Mouse (Mus musculus): ENCODE measurements around the gene Cbx5. TPM values are rescaled to one million over a fixed set of nuclear protein-coding genes. Genes with fewer than 3 reads are reported as not detected.

The Cbx5 gene
- total and polyA plus RNA-seq, 3 experiments, result 15.6 to 57.0 (median 56.5) TPM

GRCm38 (mm10) chr15:103214971-103215907 lies 24.4 kb downstream of the Cbx5 start:
- WGBS, result 1% methylated on average over 15 of the region's 15 CpGs
- intact Hi-C loops (cut with DNase I), result no loop called here

GRCm38 (mm10) chr15:103214149-103214548 lies 25.5 kb downstream of the Cbx5 start:
- Histone ChIP-seq H3K36me3 (ENCODE audit: control insufficient read depth, insufficient read depth, low read length) (peaks cover 4% of the 10 kb centered on the region), H3K79me2 (replicated peaks; ENCODE audit: control insufficient read depth, insufficient read depth, low read length) (0 out of 2 replicates have a peak, but pooled peaks cover 4% of the 10 kb centered on the region), H3K4me1 (ENCODE audit: control insufficient read depth, insufficient read depth, low read length) (peaks cover 2% of the 10 kb centered on the region), H3K27ac (peak overlapping the region; percentile 85), H3K4me3 (peak overlapping the region; percentile 68; the same call in 1 of the 2 replicates), H3K27me3 (ENCODE audit: control insufficient read depth, insufficient read depth, low read length) (no peaks in the 10 kb centered on the region), H3K9ac (ENCODE audit: low read depth, low read length) (no peak overlapping the region)
- WGBS, result 34% methylated on average over 2 of the region's 2 CpGs
- TF ChIP-seq POLR2A (IDR thresholded peaks at IDR 0.05; ENCODE audit: insufficient read depth, low read depth, low read length), result no peak
- intact Hi-C loops (cut with DNase I), result no loop called here
- DNase-seq, result no peak

More at GRCm38 (mm10) chr15:103214971-103215907, 24.4 kb downstream of the Cbx5 start:
- Histone ChIP-seq H3K9ac (ENCODE audit: low read depth, low read length) (peak overlapping the region; percentile 68), H3K4me3 (peak overlapping the region; percentile 68), H3K27ac (peak overlapping the region; percentile 85), H3K27me3 (ENCODE audit: control insufficient read depth, insufficient read depth, low read length) (no peaks in the 10 kb centered on the region), H3K36me3 (ENCODE audit: control insufficient read depth, insufficient read depth, low read length) (peaks cover 4% of the 10 kb centered on the region), H3K79me2 (replicated peaks; ENCODE audit: control insufficient read depth, insufficient read depth, low read length) (0 out of 2 replicates have a peak, but pooled peaks cover 4% of the 10 kb centered on the region), H3K4me1 (ENCODE audit: control insufficient read depth, insufficient read depth, low read length) (peaks cover 2% of the 10 kb centered on the region)
- peak; percentile 85 to 89 for DNase-seq
- 0 out of 2 replicates have a peak, but pooled peaks have one; percentile 39 for TF ChIP-seq EP300 (IDR thresholded peaks at IDR 0.05; ENCODE audit: insufficient read depth, low read depth, low read length)
- no peak for TF ChIP-seq CTCF (IDR thresholded peaks at IDR 0.05)
- TF ChIP-seq POLR2A (IDR thresholded peaks at IDR 0.05; ENCODE audit: insufficient read depth, low read depth, low read length), result peak; percentile 29; the same call in 1 of the 2 replicates

DNA sequence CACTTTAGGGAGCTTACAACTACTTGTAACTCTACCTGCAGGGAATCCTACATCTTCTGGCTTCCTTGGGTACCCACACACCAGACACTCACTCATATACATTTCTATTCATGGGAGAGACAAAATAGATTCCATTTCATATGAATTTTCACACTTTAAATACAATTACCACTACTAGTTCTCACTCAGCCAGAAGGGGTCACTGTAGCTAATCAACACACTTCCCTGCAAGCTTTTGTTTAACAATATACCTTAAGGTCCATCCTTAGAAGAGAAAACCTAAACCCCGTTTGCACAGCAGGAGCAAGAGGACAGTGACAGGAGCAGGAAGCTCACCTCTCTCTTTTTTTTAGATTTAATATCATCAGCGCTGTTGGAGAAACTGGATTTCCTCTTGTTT lies 34.5 kb downstream of the Cbx5 start:
- H3K27ac ChIP-seq, result no peak overlapping the region
- no peaks in the 10 kb centered on the region for H3K79me2 ChIP-seq (replicated peaks; ENCODE audit: control insufficient read depth, insufficient read depth, low read length)
- H3K27me3 ChIP-seq (ENCODE audit: control insufficient read depth, insufficient read depth, low read length), result no peaks in the 10 kb centered on the region
- no peak overlapping the region for H3K9ac ChIP-seq (ENCODE audit: low read depth, low read length)
- no peak for DNase-seq
- intact Hi-C loops (cut with DNase I), result no loop called here
- H3K36me3 ChIP-seq (ENCODE audit: control insufficient read depth, insufficient read depth, low read length), result peaks cover 12% of the 10 kb centered on the region
- TF ChIP-seq EP300 (IDR thresholded peaks at IDR 0.05; ENCODE audit: insufficient read depth, low read depth, low read length) (no peak), CTCF (IDR thresholded peaks at IDR 0.05) (peak; percentile 67), POLR2A (IDR thresholded peaks at IDR 0.05; ENCODE audit: insufficient read depth, low read depth, low read length) (no peak)
- 43% methylated on average over 2 of the region's 2 CpGs for WGBS
- H3K4me1 ChIP-seq (ENCODE audit: control insufficient read depth, insufficient read depth, low read length), result no peaks in the 10 kb centered on the region; the same call in 1 of the 2 replicates
- H3K4me3 ChIP-seq, result no peak overlapping the region

DNA sequence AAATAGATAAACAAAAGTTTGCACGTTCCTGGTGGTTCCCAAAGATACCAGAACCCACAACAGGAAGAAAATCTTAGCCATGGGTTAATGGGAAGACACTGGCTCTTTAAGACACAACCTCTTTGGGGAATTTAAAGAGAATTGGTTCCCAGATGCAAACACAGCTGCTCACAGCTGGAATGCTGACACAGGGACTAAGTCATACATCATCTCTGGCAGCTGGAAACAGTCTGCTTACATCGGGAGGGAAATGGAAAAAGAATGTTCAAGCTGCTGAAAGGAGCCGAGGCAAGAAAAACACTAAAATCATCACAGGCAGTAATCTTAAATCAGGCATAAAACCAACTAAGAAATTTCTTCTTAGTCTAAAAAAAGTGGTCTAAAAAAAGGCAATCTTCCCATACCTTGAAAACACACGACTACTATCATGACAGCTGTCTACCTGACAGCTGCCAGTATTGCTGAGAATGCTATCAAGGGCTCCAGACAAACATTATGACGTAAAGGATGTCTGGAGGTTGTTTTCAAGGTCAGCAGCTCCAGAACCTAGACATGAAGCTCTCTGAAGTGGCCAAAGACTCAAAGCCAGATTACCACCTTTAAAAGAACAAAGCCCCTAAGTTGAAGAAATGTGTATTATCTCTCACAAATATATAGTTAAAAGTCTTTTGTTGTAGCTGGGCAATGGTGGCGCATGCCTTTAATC lies 37.4 kb downstream of the Cbx5 start:
- H3K4me1 ChIP-seq (ENCODE audit: control insufficient read depth, insufficient read depth, low read length), result no peaks in the 10 kb centered on the region; the same call in 1 of the 2 replicates
- no peaks in the 10 kb centered on the region for H3K79me2 ChIP-seq (replicated peaks; ENCODE audit: control insufficient read depth, insufficient read depth, low read length)
- H3K4me3 ChIP-seq, result no peak overlapping the region
- no peaks in the 10 kb centered on the region for H3K27me3 ChIP-seq (ENCODE audit: control insufficient read depth, insufficient read depth, low read length)
- H3K36me3 ChIP-seq (ENCODE audit: control insufficient read depth, insufficient read depth, low read length), result peaks cover 14% of the 10 kb centered on the region
- DNase-seq, result peak; percentile 58 to 73
- no peak overlapping the region for H3K9ac ChIP-seq (ENCODE audit: low read depth, low read length)
- intact Hi-C loops (cut with DNase I), result no loop called here
- H3K27ac ChIP-seq, result peak overlapping the region; percentile 60
- 39% methylated on average over 6 of the region's 6 CpGs for WGBS
- TF ChIP-seq EP300 (IDR thresholded peaks at IDR 0.05; ENCODE audit: insufficient read depth, low read depth, low read length) (peak; percentile 79; the same call in 1 of the 2 replicates), CTCF (IDR thresholded peaks at IDR 0.05) (no peak)

DNA sequence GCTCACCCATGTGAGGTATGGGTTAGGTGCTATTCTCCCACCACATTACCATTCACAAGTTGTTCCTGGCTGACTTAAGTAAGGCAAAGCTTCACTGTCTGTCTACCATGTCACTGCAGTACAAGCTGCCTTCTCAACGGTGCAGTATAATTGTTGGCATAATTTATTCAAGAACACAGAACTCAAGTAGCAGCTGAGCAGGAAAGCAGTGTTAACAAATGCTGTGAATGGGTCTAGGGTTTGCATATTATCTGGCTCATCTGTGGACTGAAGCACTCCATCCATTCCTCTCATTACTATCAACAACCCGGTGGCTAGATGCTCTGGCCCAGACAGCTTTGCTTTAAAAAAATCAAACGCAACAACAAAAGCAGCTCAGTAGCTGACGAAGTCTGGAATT lies 41.8 kb downstream of the Cbx5 start:
- Histone ChIP-seq H3K27ac (no peak overlapping the region), H3K36me3 (ENCODE audit: control insufficient read depth, insufficient read depth, low read length) (peaks cover 18% of the 10 kb centered on the region), H3K4me1 (ENCODE audit: control insufficient read depth, insufficient read depth, low read length) (peaks cover 2% of the 10 kb centered on the region), H3K4me3 (no peak overlapping the region), H3K9ac (ENCODE audit: low read depth, low read length) (no peak overlapping the region), H3K79me2 (replicated peaks; ENCODE audit: control insufficient read depth, insufficient read depth, low read length) (no peaks in the 10 kb centered on the region), H3K27me3 (ENCODE audit: control insufficient read depth, insufficient read depth, low read length) (no peaks in the 10 kb centered on the region)
- TF ChIP-seq POLR2A (IDR thresholded peaks at IDR 0.05; ENCODE audit: insufficient read depth, low read depth, low read length), result no peak
- no peak for TF ChIP-seq EP300 (IDR thresholded peaks at IDR 0.05; ENCODE audit: insufficient read depth, low read depth, low read length)
- no peak for TF ChIP-seq CTCF (IDR thresholded peaks at IDR 0.05)
- intact Hi-C loops (cut with DNase I), result no loop called here
- DNase-seq, result no peak
- WGBS, result 81% methylated on average over 4 of the region's 4 CpGs
